Mouse (Mus musculus) adrenal gland, postnatal 10 days (tissue): ENCODE data around the gene Pogz. TPM values are rescaled to one million over a fixed set of nuclear protein-coding genes. Genes with fewer than 3 reads are reported as not detected.
A peak's percentile ranks its signal among the peaks of the same experiment; 100 is the strongest.
"Not testable (repeated sequence)": the region's sequence is repeated elsewhere in the genome, so short reads cannot be mapped to it uniquely, and the experiment has no call there.

ENCODE experiments used
- DNase-seq: peaks from one replicate; pipeline ENCODE4 v3.0.0; 2021; ENCODE audit warnings: mixed read lengths
- total RNA-seq, 2 experiments: library from RNA; stranded (reverse); gene quantifications; 2 replicates each; pipeline ENCODE4 v1.2.3; 2021

Pogz gene
- total RNA-seq, 2 experiments from 2014 or later, result 24.8 to 41.9 TPM

- DNase-seq, result no peak
Observed at GRCm38 (mm10) chr3:94832701-94833100, 4.7 kb upstream of the Pogz start.

GRCm38 (mm10) chr3:94833358-94833757 lies 4.0 kb upstream of the Pogz start:
- DNase-seq, result no peak

GRCm38 (mm10) chr3:94835396-94835795 lies 2.0 kb upstream of the Pogz start:
- DNase-seq, result no peak

- DNase-seq, result peak; percentile 88
Observed at GRCm38 (mm10) chr3:94837959-94838496, 661 bp downstream of the Pogz start.

- no peak for DNase-seq
Observed at GRCm38 (mm10) chr3:94838631-94839030, 1.3 kb downstream of the Pogz start.

GRCm38 (mm10) chr3:94839101-94839500 lies 1.7 kb downstream of the Pogz start:
- no peak for DNase-seq

- DNase-seq, result no peak
Observed at GRCm38 (mm10) chr3:94847382-94847781, 10.0 kb downstream of the Pogz start.

GRCm38 (mm10) chr3:94849338-94849737 lies 12.0 kb downstream of the Pogz start:
- DNase-seq, result peak; percentile 80

- DNase-seq, result no peak
Observed at GRCm38 (mm10) chr3:94851731-94852130, 14.4 kb downstream of the Pogz start.

GRCm38 (mm10) chr3:94852215-94852614 lies 14.8 kb downstream of the Pogz start:
- no peak for DNase-seq

- DNase-seq, result peak; percentile 41
Observed at GRCm38 (mm10) chr3:94859471-94859870, 22.1 kb downstream of the Pogz start.

GRCm38 (mm10) chr3:94869011-94869410 lies 31.6 kb downstream of the Pogz start:
- DNase-seq, result no peak

- no peak for DNase-seq
Observed at GRCm38 (mm10) chr3:94878618-94879017, 41.3 kb downstream of the Pogz start.

- DNase-seq, result no peak
Observed at GRCm38 (mm10) chr3:94881840-94882239, 44.5 kb downstream of the Pogz start.

GRCm38 (mm10) chr3:94882579-94882978 lies 45.2 kb downstream of the Pogz start:
- DNase-seq, result no peak

GRCm38 (mm10) chr3:94886316-94887224 lies 49.2 kb downstream of the Pogz start, which contains the start of gene Psmb4:
TSS of gene Psmb4 (minus strand) at chr3:94886961.
- DNase-seq, result peak; percentile 89

GRCm38 (mm10) chr3:94888595-94888994 lies 51.2 kb downstream of the Pogz start:
- DNase-seq, result peak; percentile 50

- DNase-seq, result peak; percentile 43
Observed at GRCm38 (mm10) chr3:94894076-94894475, 56.7 kb downstream of the Pogz start.

- DNase-seq, result peak; percentile 79
Observed at GRCm38 (mm10) chr3:94902747-94903146, 65.4 kb downstream of the Pogz start.

- not testable (repeated sequence) for DNase-seq
Observed at GRCm38 (mm10) chr3:94904759-94905158, 67.4 kb downstream of the Pogz start.

- DNase-seq, result no peak
Observed at GRCm38 (mm10) chr3:94906482-94906881, 69.1 kb downstream of the Pogz start.

GRCm38 (mm10) chr3:94911050-94911693 lies 73.8 kb downstream of the Pogz start:
- no peak for DNase-seq

- no peak for DNase-seq
Observed at GRCm38 (mm10) chr3:94913801-94914200, 76.4 kb downstream of the Pogz start.
